Mouse (Mus musculus) brain, embryonic 14.5 days (tissue): Measurements from ENCODE around the gene Selenon.

Experiments
- CTCF ChIP-seq: fragments of 200-500 bp; IDR thresholded peaks from 2 replicates; pipeline ENCODE4 v1.5.1; 2012; ENCODE audit warnings: inconsistent platforms, mild to moderate bottlenecking, moderate library complexity, borderline replicate concordance; ENCODE audit not compliant: insufficient read depth, insufficient read length; ENCODE audit errors: extremely low read depth
- POLR2A ChIP-seq: fragments of 200-500 bp; IDR thresholded peaks from 2 replicates; pipeline ENCODE4 v1.6.1; 2012; ENCODE audit warnings: mild to moderate bottlenecking, inconsistent platforms, borderline replicate concordance; ENCODE audit not compliant: poor library complexity, insufficient read depth, insufficient read length, severe bottlenecking; ENCODE audit errors: extremely low read depth

DNA sequence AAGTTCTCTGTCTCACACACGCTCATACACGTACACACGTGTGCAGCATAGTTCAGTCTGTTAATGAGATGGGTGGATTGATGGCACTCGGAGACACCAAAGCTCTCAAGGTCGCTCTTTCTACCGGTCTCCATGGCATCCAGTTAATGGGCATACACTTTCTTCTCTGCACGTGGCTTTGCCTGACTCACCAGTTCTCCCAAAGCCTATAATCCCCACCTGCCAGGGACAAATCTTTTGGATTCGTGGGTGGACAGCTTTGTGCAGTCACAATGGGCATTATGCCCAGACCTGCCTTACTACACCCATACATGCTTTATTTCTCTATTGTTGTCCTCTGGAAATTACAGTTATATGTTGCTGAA lies 16.2 kb downstream of the Selenon start:
- TF ChIP-seq POLR2A = no peak
- TF ChIP-seq CTCF = no peak
